Comparison of ENCODE assay signal across 8 mouse cellular contexts in genomic region chr2:128166623-128167423, GRCm38 (mm10). TPM values are rescaled to one million over a fixed set of nuclear protein-coding genes. Genes with fewer than 3 reads are reported as not detected.
DNase-seq lines count a peak whose midpoint lies in the region; ATAC-seq and TF ChIP-seq lines count a peak whose summit lies in the region.

No protein-coding gene starts in this region.

- H3K4me3 ChIP-seq in forebrain, embryonic 15.5 days = no peak overlapping the region
- H3K4me3 ChIP-seq in forebrain, embryonic 11.5 days (ENCODE audit: low read depth, low read length) = no peak overlapping the region
- H3K4me3 ChIP-seq in ES-Bruce4 (ENCODE audit: low read depth, low read length) = no peak overlapping the region
- no peak overlapping the region for H3K4me3 ChIP-seq in neural tube, embryonic 15.5 days (replicated peaks)

- 0 out of 2 replicates have a peak overlapping the region, but pooled peaks have one; percentile 4 for H3K27ac ChIP-seq in forebrain, embryonic 15.5 days (replicated peaks)
- H3K27ac ChIP-seq in forebrain, embryonic 11.5 days (ENCODE audit: low read depth, low read length) = no peak overlapping the region
- H3K27ac ChIP-seq in ES-Bruce4 (ENCODE audit: insufficient read depth, low read length) = no peak overlapping the region
- no peak overlapping the region for H3K27ac ChIP-seq in neural tube, embryonic 15.5 days (replicated peaks)

- no peaks in the 10 kb centered on the region for H3K9me3 ChIP-seq in forebrain, embryonic 15.5 days
- H3K9me3 ChIP-seq in forebrain, embryonic 11.5 days (ENCODE audit: control insufficient read depth, low read length) = no peaks in the 10 kb centered on the region
- H3K9me3 ChIP-seq in ES-Bruce4 (replicated peaks; ENCODE audit: control insufficient read depth, insufficient read depth, low read length, poor library complexity, severe bottlenecking) = no peaks in the 10 kb centered on the region
- H3K9me3 ChIP-seq in neural tube, embryonic 15.5 days (replicated peaks) = no peaks in the 10 kb centered on the region

- no peaks in the 10 kb centered on the region for H3K36me3 ChIP-seq in forebrain, embryonic 15.5 days
- H3K36me3 ChIP-seq in forebrain, embryonic 11.5 days (ENCODE audit: control insufficient read depth, insufficient read depth, low read length) = no peaks in the 10 kb centered on the region
- H3K36me3 ChIP-seq in ES-Bruce4 (ENCODE audit: control insufficient read depth, insufficient read depth, low read length, poor library complexity, severe bottlenecking) = no peaks in the 10 kb centered on the region
- H3K36me3 ChIP-seq in neural tube, embryonic 15.5 days = no peaks in the 10 kb centered on the region

- no peak for DNase-seq in forebrain, embryonic 11.5 days (ENCODE audit: low spot score)
- peak; percentile 8 to 40 for DNase-seq in left cerebral cortex, adult 9 months (ENCODE audit: low spot score in 2 of 2)
- DNase-seq in ovary, postnatal 10 days (ENCODE audit: low spot score) = no peak
- DNase-seq in natural killer cell, adult 2 months (ENCODE audit: low spot score in 2 of 2) = no peak

- WGBS in forebrain, embryonic 15.5 days = 43% methylated on average over 13 of the region's 13 CpGs
- WGBS in forebrain, embryonic 11.5 days = 69% methylated on average over 13 of the region's 13 CpGs
- 57% methylated on average over 13 of the region's 13 CpGs for WGBS in neural tube, embryonic 15.5 days

- no peak for TF ChIP-seq EP300 in ES-Bruce4 (IDR thresholded peaks at IDR 0.05; ENCODE audit: insufficient read depth, low read depth, low read length)

- peaks cover 21% of the 10 kb centered on the region for H3K4me1 ChIP-seq in forebrain, embryonic 15.5 days
- H3K4me1 ChIP-seq in forebrain, embryonic 11.5 days (replicated peaks; ENCODE audit: control insufficient read depth, insufficient read depth, low read length) = no peaks in the 10 kb centered on the region
- H3K4me1 ChIP-seq in ES-Bruce4 (ENCODE audit: control insufficient read depth, insufficient read depth, low read length) = no peaks in the 10 kb centered on the region
- H3K4me1 ChIP-seq in neural tube, embryonic 15.5 days = peaks cover 7% of the 10 kb centered on the region; the same call in 1 of the 2 replicates

- no peak for TF ChIP-seq POLR2A in ES-Bruce4 (IDR thresholded peaks at IDR 0.05; ENCODE audit: insufficient read depth, low read length)

- no peaks in the 10 kb centered on the region for H3K27me3 ChIP-seq in forebrain, embryonic 15.5 days
- no peaks in the 10 kb centered on the region for H3K27me3 ChIP-seq in forebrain, embryonic 11.5 days (ENCODE audit: control insufficient read depth, insufficient read depth, low read length)
- H3K27me3 ChIP-seq in ES-Bruce4 (ENCODE audit: control insufficient read depth, insufficient read depth, low read length, poor library complexity, severe bottlenecking) = no peaks in the 10 kb centered on the region
- no peaks in the 10 kb centered on the region for H3K27me3 ChIP-seq in neural tube, embryonic 15.5 days (replicated peaks)

- peak; percentile 0 for TF ChIP-seq CTCF in ES-Bruce4 (IDR thresholded peaks at IDR 0.05; ENCODE audit: low read depth, low read length)

- ATAC-seq in forebrain, embryonic 15.5 days (replicated peaks) = peak; percentile 80
- no peak for ATAC-seq in forebrain, embryonic 11.5 days (replicated peaks; ENCODE audit: low FRiP score)
- peak; percentile 84 for ATAC-seq in frontal cortex, adult (ENCODE audit: low TSS enrichment)
- peak; percentile 50 for ATAC-seq in neural tube, embryonic 15.5 days (ENCODE audit: low FRiP score)

- H3K9ac ChIP-seq in forebrain, embryonic 15.5 days (replicated peaks) = no peak overlapping the region
- H3K9ac ChIP-seq in forebrain, embryonic 11.5 days (ENCODE audit: low read length) = no peak overlapping the region
- H3K9ac ChIP-seq in ES-Bruce4 (ENCODE audit: low read depth, poor library complexity, severe bottlenecking) = no peak overlapping the region
- H3K9ac ChIP-seq in neural tube, embryonic 15.5 days (replicated peaks) = no peak overlapping the region

- 0 out of 2 replicates have a peak overlapping the region, but pooled peaks have one; percentile 1 for H3K4me2 ChIP-seq in forebrain, embryonic 15.5 days (replicated peaks)
- no peak overlapping the region for H3K4me2 ChIP-seq in forebrain, embryonic 11.5 days (ENCODE audit: low read depth, low read length, severe bottlenecking)
- H3K4me2 ChIP-seq in neural tube, embryonic 15.5 days = no peak overlapping the region

RNA-seq across cellular contexts. Expression of gene Bcl2l11, which starts 41.0 kb away (rescaled TPM):
- polyA plus RNA-seq in forebrain, embryonic 15.5 days (2015; fragmentation: Nextera tagmentation; extraction: Ambion mirVana) = 11.8 and 12.0 TPM in 2 replicates
- polyA plus RNA-seq in forebrain, embryonic 11.5 days (2014; fragmentation: Nextera tagmentation; extraction: Ambion mirVana) = 16.8 and 17.7 TPM in 2 replicates
- polyA plus RNA-seq in ES-Bruce4 (2011; ENCODE audit: insufficient read depth, insufficient read length, low read depth, missing spikeins) = 75.5 and 76.1 TPM in 2 replicates
- 10.1 and 11.8 TPM in 2 replicates for polyA plus RNA-seq in neural tube, embryonic 15.5 days (2015; fragmentation: Nextera tagmentation; extraction: Ambion mirVana)

Comparison
In these comparisons a context has a peak if more than half of its experiments do, and no peak if none do; other contexts are left out.
1. DNase-seq: peak in left cerebral cortex, adult 9 months (2 of 2); none in forebrain, embryonic 11.5 days (single experiment), ovary, postnatal 10 days (single experiment) and natural killer cell, adult 2 months (0 of 2).